Mouse (Mus musculus): ENCODE measurements at regions not wholly inside any gene's neighbourhood (a gene's known extent, or its start where the extent isn't known, plus 50 kb on each side); places are given as distances from the start of the nearest gene placed in this dataset.

GRCm38 (mm10) chr12:12684481-12685216, 257.1 kb downstream of the Mycn start:
- TF ChIP-seq CTCF (IDR thresholded peaks at IDR 0.05; ENCODE audit: borderline replicate concordance, extremely low read depth, insufficient read depth, insufficient read length) (no peak), POLR2A (IDR thresholded peaks at IDR 0.05; ENCODE audit: borderline replicate concordance, extremely low read depth, insufficient read depth, insufficient read length, poor library complexity, severe bottlenecking) (no peak)

All from brain, embryonic 14.5 days (tissue).